Mouse (Mus musculus) liver, postnatal 0 days (tissue): Measurements from ENCODE around the gene Rdh16f2.

Source experiments
- CTCF ChIP-seq: sonication (generic); IDR thresholded peaks from 2 replicates; pipeline ENCODE4 v1.5.1; 2016; ENCODE audit warnings: antibody characterized with exemption, low read depth
- EP300 ChIP-seq: IDR thresholded peaks from 2 replicates; pipeline ENCODE4 v1.6.1; 2016; ENCODE audit warnings: antibody characterized with exemption, low read depth, mild to moderate bottlenecking

GRCm38 (mm10) chr10:127866232-127866631, at the start of gene Rdh16f2:
- TF ChIP-seq EP300 = no peak
- no peak for TF ChIP-seq CTCF
